Mouse (Mus musculus) midbrain, embryonic 12.5 days (tissue): ENCODE measurements around the gene Slc6a9. TPM values are rescaled to one million over a fixed set of nuclear protein-coding genes. Genes with fewer than 3 reads are reported as not detected.

Experiments
- ATAC-seq: fragments of 200-750 bp; cut with Nextera tagmentation; 2 replicates; pipeline ENCODE4 v1.8.0; 2017; ENCODE audit warnings: low read depth, moderate TSS enrichment, moderate library complexity; ENCODE audit not compliant: low FRiP score
- H3K27ac ChIP-seq: fragments of 300-500 bp; sonication (generic); replicated peaks from 2 replicates; pipeline ENCODE4 v1.5.1; 2016; ENCODE audit warnings: mild to moderate bottlenecking
- H3K27me3 ChIP-seq: fragments of 300-500 bp; sonication (generic); 2 replicates; pipeline ENCODE4 v1.6.1; 2016; ENCODE audit warnings: mild to moderate bottlenecking
- H3K36me3 ChIP-seq: fragments of 300-500 bp; sonication (generic); 2 replicates; pipeline ENCODE4 v1.6.1; 2016
- H3K4me1 ChIP-seq: fragments of 300-500 bp; sonication (generic); 2 replicates; pipeline ENCODE4 v1.6.1; 2016
- H3K4me2 ChIP-seq: fragments of 300-500 bp; sonication (generic); replicated peaks from 2 replicates; pipeline ENCODE4 v1.6.1; 2016; ENCODE audit warnings: mild to moderate bottlenecking, moderate library complexity
- H3K4me3 ChIP-seq: fragments of 300-500 bp; sonication (generic); 2 replicates; pipeline ENCODE4 v1.5.1; 2016; ENCODE audit warnings: mild to moderate bottlenecking
- H3K9ac ChIP-seq: fragments of 300-500 bp; sonication (generic); replicated peaks from 2 replicates; pipeline ENCODE4 v1.6.1; 2016; ENCODE audit warnings: mild to moderate bottlenecking, moderate library complexity
- H3K9me3 ChIP-seq: fragments of 300-500 bp; sonication (generic); 2 replicates; pipeline ENCODE4 v1.6.1; 2016; ENCODE audit warnings: mild to moderate bottlenecking
- WGBS: fragments of 180-500 bp; shearing (Covaris S2); methylation state at CpG from one replicate; pipeline ENCODE4 v1.1.7; 2016; 5-methylcytosine and 5-hydroxymethylcytosine counted together
- polyA plus RNA-seq: library from polyadenylated mRNA; unstranded; fragments of >200 nt; fragmentation: Nextera tagmentation; extraction: Ambion mirVana; gene quantifications from 2 replicates; pipeline ENCODE4 v1.2.1, GENCODE M21; 2016

The Slc6a9 gene
- polyA plus RNA-seq, 1 experiment from 2014 or later, result 10.4 TPM

DNA sequence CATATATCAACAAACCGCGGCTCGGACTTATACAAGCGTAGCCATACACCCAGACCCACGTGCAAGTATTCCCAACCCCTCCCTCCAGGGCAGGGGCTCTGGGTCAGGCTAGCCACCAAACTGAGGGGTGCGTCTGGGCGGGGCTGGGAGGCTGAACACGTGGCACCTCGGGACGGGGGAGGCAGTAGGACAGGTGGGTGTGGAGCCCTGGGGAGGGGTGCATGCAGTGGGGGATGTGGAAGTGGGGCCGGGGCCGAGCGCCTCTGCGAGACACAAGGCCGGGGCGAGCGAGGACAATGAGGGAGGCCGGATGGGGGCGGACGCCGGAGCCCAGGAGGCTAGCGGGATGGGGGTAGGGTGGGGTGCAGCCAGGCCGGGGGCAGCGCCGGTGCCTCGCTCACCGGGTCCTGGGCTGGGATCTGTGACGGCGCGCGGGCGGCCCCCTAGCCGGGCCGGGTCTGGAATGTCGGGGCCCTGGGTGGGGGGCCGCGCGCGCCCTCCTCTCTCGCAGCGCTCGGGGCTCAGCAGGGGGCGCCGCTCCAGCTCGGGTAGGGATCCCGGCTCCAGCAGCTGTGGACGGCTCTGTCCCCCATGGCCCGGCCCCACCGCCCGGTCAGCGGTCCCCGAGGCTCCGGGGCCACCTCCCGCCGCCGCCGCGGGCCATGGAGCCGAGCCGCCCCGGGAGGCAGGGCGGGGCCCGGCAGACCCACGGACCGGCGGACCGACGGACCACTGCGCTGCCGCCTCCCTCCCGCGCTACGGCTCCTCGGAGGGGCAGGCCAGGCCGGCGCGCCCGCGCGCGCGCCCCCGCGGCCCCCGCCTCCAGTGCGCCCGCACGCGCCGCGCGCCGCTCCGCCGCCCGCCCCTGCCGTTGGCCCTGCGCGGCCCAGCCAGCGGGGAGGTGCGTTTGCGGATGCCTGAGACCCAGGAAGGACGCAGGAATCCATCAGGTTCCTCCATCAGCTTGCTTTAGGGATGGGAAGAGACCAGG, 48.7 kb downstream of the Slc6a9 start, which contains the start of gene B4galt2:
TSS of gene B4galt2 (minus strand) at position 787 of the 991 bp plus-strand sequence.
- H3K9me3 ChIP-seq, result no peaks in the 10 kb centered on the region
- peak within 1 kb of the TSS; percentile 93 for H3K9ac ChIP-seq
- H3K36me3 ChIP-seq, result peaks cover 46% of the 10 kb centered on the region
- H3K27ac ChIP-seq, result peak within 1 kb of the TSS; percentile 80
- H3K4me2 ChIP-seq, result peak within 1 kb of the TSS; percentile 82
- 2% methylated on average over 36 of the region's 103 CpGs for WGBS
- peak; percentile 45 for ATAC-seq
- H3K27me3 ChIP-seq, result no peaks in the 10 kb centered on the region
- H3K4me1 ChIP-seq, result peaks cover 40% of the 10 kb centered on the region
- H3K4me3 ChIP-seq, result peak within 1 kb of the TSS; percentile 89

DNA sequence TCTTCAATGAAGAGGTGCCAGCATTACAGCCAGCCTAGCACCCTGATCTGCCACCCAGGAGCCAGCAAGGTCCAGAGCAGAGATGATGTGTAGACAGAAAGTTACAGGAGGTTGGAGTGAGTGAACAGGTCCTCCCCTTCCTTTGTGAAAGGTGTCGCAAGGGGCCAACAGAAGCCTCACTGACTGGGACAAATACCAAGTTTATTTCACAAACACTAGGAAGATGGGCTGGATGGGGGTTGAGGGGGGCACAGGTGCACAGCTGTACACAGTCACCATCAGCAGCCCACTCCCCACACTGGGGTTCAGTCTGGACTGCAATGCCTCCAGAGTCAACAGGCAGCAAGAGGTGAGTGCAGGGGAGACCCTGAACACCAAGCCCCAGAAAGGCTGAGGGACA, 49.8 kb downstream of the Slc6a9 start:
- H3K9ac ChIP-seq, result peak overlapping the region; percentile 93; the same call in 1 of the 2 replicates
- WGBS, result 100% methylated on average over 1 of the region's 1 CpGs
- H3K36me3 ChIP-seq, result peaks cover 37% of the 10 kb centered on the region
- no peaks in the 10 kb centered on the region for H3K9me3 ChIP-seq
- H3K27me3 ChIP-seq, result no peaks in the 10 kb centered on the region
- H3K4me3 ChIP-seq, result peak overlapping the region; percentile 89; the same call in 1 of the 2 replicates
- ATAC-seq, result no peak
- H3K4me1 ChIP-seq, result peaks cover 40% of the 10 kb centered on the region
- no peak overlapping the region for H3K27ac ChIP-seq
- H3K4me2 ChIP-seq, result peak overlapping the region; percentile 82

DNA sequence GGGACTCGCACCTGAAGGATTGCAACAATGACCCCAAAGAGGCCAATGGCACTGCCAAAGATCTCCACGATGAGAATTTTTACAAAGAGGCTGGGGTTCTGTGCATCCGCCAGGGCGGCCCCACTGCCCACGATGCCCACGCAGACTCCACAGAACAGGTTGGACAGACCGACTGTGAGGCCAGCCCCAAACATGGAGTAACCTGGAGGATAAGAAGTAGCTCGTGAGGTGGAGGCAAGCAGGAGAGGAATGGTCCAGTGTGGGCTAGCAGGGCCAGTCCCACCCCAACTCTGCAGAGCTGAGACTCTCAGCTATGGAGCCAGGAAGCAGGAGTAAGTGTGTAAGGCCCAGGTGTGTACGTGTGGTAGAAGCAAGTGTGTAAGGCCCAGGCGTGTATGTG, 50.8 kb downstream of the Slc6a9 start:
- peaks cover 43% of the 10 kb centered on the region for H3K36me3 ChIP-seq

DNA sequence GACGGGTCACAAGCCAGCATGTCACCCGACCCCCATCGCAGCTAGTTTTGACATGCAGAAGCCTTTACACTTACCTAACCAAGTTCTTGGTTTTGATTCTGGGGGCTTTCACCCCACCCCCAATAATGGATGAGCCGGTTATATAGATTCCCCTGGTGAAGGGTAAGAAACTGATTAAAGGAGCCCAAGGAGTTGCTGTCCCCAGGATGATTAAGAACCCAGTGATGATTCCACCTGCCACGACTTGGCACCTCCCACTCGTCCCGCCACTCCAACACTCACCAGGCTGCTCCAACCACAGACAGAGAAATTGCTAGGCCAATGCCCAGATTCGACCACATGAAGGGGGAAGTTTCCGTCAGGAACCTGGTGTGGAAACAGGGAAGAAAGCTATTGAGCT, 51.7 kb downstream of the Slc6a9 start:
- no peak for ATAC-seq
- Histone ChIP-seq H3K4me1 (peaks cover 37% of the 10 kb centered on the region), H3K27me3 (no peaks in the 10 kb centered on the region), H3K4me2 (peak overlapping the region; percentile 87), H3K9me3 (no peaks in the 10 kb centered on the region), H3K4me3 (peak overlapping the region; percentile 95), H3K36me3 (peaks cover 35% of the 10 kb centered on the region), H3K27ac (no peak overlapping the region), H3K9ac (peak overlapping the region; percentile 88; the same call in 1 of the 2 replicates)
- 89% methylated on average over 9 of the region's 9 CpGs for WGBS

More for the DNA sequence above, 50.8 kb downstream of the Slc6a9 start:
- H3K4me1 ChIP-seq, result peaks cover 40% of the 10 kb centered on the region
- H3K4me2 ChIP-seq, result no peak overlapping the region
- H3K27me3 ChIP-seq, result no peaks in the 10 kb centered on the region
- no peak for ATAC-seq
- H3K9me3 ChIP-seq, result no peaks in the 10 kb centered on the region
- no peak overlapping the region for H3K9ac ChIP-seq
- no peak overlapping the region for H3K27ac ChIP-seq
- 91% methylated on average over 10 of the region's 10 CpGs for WGBS
- H3K4me3 ChIP-seq, result no peak overlapping the region

DNA sequence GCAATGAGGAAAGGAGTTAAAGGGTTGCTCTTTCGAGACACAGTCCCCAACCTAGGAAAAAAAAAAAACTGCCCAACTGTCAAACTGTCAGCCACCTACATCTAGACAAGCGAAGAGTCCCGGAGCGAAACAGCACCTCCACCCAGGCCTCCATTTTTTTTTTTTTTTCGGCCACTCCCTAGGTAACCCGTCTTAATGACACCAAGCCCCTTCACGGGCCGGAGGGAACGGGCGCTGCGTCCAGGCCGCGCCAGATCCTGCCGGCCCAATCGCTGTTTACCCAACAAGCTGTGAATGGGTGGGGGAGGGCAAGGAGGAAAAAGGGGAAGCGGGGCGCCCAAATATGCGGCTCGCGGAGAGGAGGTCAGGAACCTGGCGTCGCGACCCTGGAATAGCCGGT, 52.3 kb downstream of the Slc6a9 start:
- Histone ChIP-seq H3K27me3 (no peaks in the 10 kb centered on the region), H3K27ac (no peak overlapping the region; the same call in 1 of the 2 replicates), H3K9ac (peak overlapping the region; percentile 88), H3K36me3 (peaks cover 30% of the 10 kb centered on the region), H3K4me3 (peak overlapping the region; percentile 95), H3K9me3 (no peaks in the 10 kb centered on the region), H3K4me1 (peaks cover 38% of the 10 kb centered on the region), H3K4me2 (peak overlapping the region; percentile 87)
- 4% methylated on average over 20 of the region's 24 CpGs for WGBS
- no peak for ATAC-seq

DNA sequence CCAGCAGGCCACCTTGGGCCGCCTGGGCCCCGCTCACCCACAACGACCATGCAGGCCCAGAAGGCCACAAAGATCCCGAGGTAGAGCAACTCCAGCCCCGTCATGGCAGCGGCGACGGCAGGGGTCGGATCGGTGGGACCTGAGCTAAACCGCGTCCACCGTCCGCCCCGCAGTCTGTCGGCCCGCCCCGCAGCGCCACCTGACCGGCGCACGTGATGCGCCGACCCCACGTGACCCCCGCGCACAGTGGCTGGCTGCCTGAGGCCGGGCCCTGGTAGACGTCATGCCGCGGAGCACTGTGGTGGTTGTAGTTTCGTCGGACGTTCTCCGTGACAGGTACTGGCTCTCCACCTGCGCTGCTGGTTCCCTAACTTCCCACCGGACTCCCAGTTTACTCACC, 52.8 kb downstream of the Slc6a9 start, which contains the start of gene Atp6v0b:
TSS of gene Atp6v0b (minus strand) at position 201 of the 400 bp plus-strand sequence.
- under 1% methylated on average over 37 of the region's 37 CpGs for WGBS
- peak within 1 kb of the TSS; percentile 87 for H3K4me2 ChIP-seq
- H3K27me3 ChIP-seq, result no peaks in the 10 kb centered on the region
- peaks cover 30% of the 10 kb centered on the region for H3K36me3 ChIP-seq
- no peak within 1 kb of the TSS; the same call in 1 of the 2 replicates for H3K27ac ChIP-seq
- ATAC-seq, result peak; percentile 83
- peak within 1 kb of the TSS; percentile 95 for H3K4me3 ChIP-seq
- no peaks in the 10 kb centered on the region for H3K9me3 ChIP-seq
- H3K9ac ChIP-seq, result peak within 1 kb of the TSS; percentile 88
- H3K4me1 ChIP-seq, result peaks cover 37% of the 10 kb centered on the region

DNA sequence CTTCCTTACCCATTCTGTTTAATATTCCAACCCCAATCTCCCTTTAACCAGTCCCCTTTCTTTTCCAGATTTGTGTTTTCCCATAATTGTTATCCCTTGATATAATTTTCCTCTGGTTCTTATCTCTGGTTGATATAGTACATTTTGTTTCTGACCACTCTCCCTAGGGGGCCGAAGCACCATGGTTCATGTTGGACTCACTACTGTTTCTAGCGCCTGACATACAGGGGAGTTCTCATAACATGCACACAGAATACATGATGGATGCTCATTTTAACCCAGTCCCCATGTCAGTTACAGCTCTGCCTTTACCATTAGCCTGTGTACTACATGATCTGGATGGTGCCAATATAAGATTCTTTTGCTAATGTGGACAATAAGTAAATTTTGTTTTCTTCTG, 53.6 kb downstream of the Slc6a9 start:
- peaks cover 30% of the 10 kb centered on the region for H3K36me3 ChIP-seq
- peaks cover 33% of the 10 kb centered on the region for H3K4me1 ChIP-seq
- H3K27me3 ChIP-seq, result no peaks in the 10 kb centered on the region
- H3K4me3 ChIP-seq, result peak overlapping the region; percentile 95; the same call in 1 of the 2 replicates
- WGBS, result 73% methylated on average over 2 of the region's 2 CpGs
- no peak overlapping the region for H3K27ac ChIP-seq
- no peaks in the 10 kb centered on the region for H3K9me3 ChIP-seq
- peak overlapping the region; percentile 87 for H3K4me2 ChIP-seq
- H3K9ac ChIP-seq, result 0 out of 2 replicates have a peak overlapping the region, but pooled peaks have one; percentile 88
- no peak for ATAC-seq

DNA sequence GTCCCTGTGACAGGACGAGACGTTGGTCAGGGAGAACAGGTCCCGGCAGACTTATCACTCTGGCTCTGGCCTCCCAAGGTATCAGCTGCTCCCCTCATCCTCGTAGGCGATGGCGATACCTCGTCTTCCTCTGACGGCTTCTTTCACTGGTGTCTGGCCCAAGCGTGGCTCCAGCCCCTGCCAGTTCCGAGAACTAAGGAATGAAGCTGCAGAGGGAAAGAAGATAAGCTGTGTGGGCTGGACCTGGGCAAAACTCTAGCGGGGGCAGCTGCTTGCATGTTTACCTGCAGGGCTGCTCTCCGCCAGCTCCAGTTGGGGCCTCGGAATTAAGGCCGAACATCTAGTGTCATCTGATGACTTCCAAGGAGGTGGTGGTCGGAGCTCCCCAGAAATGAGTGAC, 55.2 kb downstream of the Slc6a9 start:
- Histone ChIP-seq H3K9me3 (no peaks in the 10 kb centered on the region), H3K4me1 (peaks cover 23% of the 10 kb centered on the region), H3K27me3 (no peaks in the 10 kb centered on the region), H3K4me2 (no peak overlapping the region), H3K27ac (no peak overlapping the region), H3K36me3 (peaks cover 31% of the 10 kb centered on the region), H3K4me3 (no peak overlapping the region), H3K9ac (no peak overlapping the region)
- ATAC-seq, result no peak
- 94% methylated on average over 15 of the region's 15 CpGs for WGBS

DNA sequence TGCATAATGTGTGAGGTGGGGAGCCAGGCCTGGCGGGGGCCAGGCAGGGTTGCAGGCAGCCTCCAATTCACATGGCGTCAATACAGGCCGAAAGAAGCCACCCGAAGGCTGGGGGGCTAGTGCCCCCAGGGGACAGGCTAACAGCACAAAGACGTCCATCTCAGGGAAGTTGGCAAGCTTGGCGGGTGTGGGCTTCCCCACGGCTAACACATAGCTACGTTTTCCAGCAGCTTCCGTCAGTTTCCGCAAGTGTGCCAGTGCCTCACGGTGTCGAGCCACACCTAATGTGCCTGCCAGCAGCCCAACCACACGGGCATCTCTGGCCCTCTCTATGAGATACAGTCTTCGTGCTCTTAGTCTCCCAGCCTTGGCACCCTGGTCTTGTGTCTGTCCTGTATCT, 55.7 kb downstream of the Slc6a9 start:
- Histone ChIP-seq H3K27ac (no peak overlapping the region), H3K9me3 (no peaks in the 10 kb centered on the region), H3K36me3 (peaks cover 31% of the 10 kb centered on the region), H3K27me3 (no peaks in the 10 kb centered on the region), H3K4me3 (0 out of 2 replicates have a peak overlapping the region, but pooled peaks have one; percentile 81), H3K9ac (no peak overlapping the region), H3K4me1 (peaks cover 23% of the 10 kb centered on the region), H3K4me2 (no peak overlapping the region)
- ATAC-seq, result no peak
- 92% methylated on average over 14 of the region's 14 CpGs for WGBS

DNA sequence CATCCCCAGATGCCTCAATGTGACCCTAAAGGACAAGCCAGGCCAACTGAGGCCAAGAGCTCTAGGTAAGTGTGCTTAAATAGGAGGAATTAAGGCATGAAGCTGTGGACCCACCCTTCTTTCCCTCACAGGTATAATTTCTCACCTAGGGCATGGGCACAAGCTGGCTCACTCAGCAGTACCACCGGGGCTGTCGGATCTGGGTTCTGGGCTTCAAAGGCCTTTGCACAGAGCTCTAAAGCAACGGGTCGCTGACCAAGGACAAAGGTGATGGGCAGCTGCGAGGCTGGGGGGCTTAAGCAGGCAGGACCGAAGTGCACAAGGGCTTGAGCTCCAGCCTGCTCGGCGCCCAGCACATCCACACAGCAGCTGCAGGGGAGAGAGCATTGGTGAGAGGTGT, 56.4 kb downstream of the Slc6a9 start:
- ATAC-seq, result no peak
- Histone ChIP-seq H3K4me3 (peak overlapping the region; percentile 81), H3K4me2 (peak overlapping the region; percentile 95), H3K27ac (no peak overlapping the region), H3K27me3 (no peaks in the 10 kb centered on the region), H3K9ac (peak overlapping the region; percentile 61; the same call in 1 of the 2 replicates), H3K4me1 (peaks cover 23% of the 10 kb centered on the region), H3K36me3 (peaks cover 31% of the 10 kb centered on the region), H3K9me3 (no peaks in the 10 kb centered on the region)
- 52% methylated on average over 8 of the region's 8 CpGs for WGBS

DNA sequence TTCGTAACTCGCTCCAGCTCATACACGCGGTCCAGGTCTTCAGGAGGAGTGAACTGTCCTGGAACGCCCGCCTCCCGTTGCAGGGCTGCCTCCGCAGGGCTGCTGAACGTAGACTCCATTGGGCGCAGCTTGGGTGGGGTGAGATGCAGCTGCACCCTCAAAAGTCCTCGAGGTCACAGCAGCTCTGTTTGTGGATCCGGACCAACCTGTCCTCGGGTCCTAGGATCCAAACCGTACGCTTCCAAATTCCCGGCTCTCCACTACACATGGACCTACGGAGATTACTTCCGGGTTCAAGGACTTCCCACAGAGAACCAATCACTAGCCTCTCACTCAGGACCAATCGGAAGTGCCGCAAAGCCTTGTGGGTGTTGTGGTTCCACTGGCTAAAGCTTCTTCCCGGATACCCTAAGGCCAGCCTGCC, 57.4 kb downstream of the Slc6a9 start, which contains the start of gene Dph2:
TSS of gene Dph2 (minus strand) at position 295 of the 424 bp plus-strand sequence.
- Histone ChIP-seq H3K27ac (no peak within 1 kb of the TSS), H3K4me3 (peak within 1 kb of the TSS; percentile 81), H3K4me2 (peak within 1 kb of the TSS; percentile 95), H3K9ac (peak within 1 kb of the TSS; percentile 61), H3K27me3 (no peaks in the 10 kb centered on the region), H3K36me3 (peaks cover 41% of the 10 kb centered on the region), H3K9me3 (no peaks in the 10 kb centered on the region), H3K4me1 (peaks cover 15% of the 10 kb centered on the region)
- ATAC-seq, result peak; percentile 88
- under 1% methylated on average over 21 of the region's 21 CpGs for WGBS

DNA sequence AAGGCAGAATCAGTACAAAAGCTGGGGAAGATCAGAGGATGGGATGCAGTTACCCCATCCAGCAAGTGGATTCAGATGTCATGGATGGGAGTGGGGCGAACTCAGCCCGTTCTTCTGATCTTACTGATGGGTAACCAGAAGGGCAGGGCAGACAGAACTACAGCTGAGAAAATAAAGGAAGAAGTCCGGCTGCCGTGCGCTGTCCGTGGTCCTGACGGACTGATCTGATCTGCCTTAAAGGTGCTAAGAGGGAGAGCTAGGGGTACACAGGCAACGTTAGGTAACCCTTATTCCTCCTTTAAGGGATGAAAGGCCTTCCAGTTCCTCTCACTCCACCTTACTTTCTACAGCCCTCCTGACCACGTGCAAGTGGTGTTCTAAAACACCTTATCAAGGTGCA, 59.1 kb downstream of the Slc6a9 start:
- ATAC-seq, result no peak
- Histone ChIP-seq H3K4me2 (no peak overlapping the region), H3K9me3 (no peaks in the 10 kb centered on the region), H3K4me1 (peaks cover 11% of the 10 kb centered on the region), H3K27me3 (no peaks in the 10 kb centered on the region), H3K36me3 (peaks cover 57% of the 10 kb centered on the region), H3K4me3 (no peak overlapping the region), H3K9ac (no peak overlapping the region), H3K27ac (no peak overlapping the region)
- WGBS, result 28% methylated on average over 9 of the region's 9 CpGs
